Mouse (Mus musculus) kidney, postnatal 0 days (tissue): Measurements from ENCODE around the gene Maob. TPM values are rescaled to one million over a fixed set of nuclear protein-coding genes. Genes with fewer than 3 reads are reported as not detected.

Source experiments
- ATAC-seq: fragments of 200-750 bp; cut with Nextera tagmentation; replicated peaks from 2 replicates; pipeline ENCODE4 v1.8.0; 2017; ENCODE audit warnings: low read depth, moderate number of reproducible peaks, moderate TSS enrichment, moderate library complexity; ENCODE audit not compliant: low FRiP score
- DNase-seq: peaks from one replicate; pipeline ENCODE4 v3.0.0-alpha.2; 2016; ENCODE audit warnings: low spot score
- H3K27ac ChIP-seq: fragments of 300-500 bp; sonication (generic); 2 replicates; pipeline ENCODE4 v1.5.1; 2014; ENCODE audit warnings: mild to moderate bottlenecking
- H3K27me3 ChIP-seq: fragments of 300-500 bp; sonication (generic); 2 replicates; pipeline ENCODE4 v1.6.1; 2014; ENCODE audit warnings: low read length, mixed read lengths; ENCODE audit not compliant: insufficient read depth
- H3K36me3 ChIP-seq: fragments of 300-500 bp; sonication (generic); 2 replicates; pipeline ENCODE4 v1.6.1; 2014; ENCODE audit warnings: low read length, mixed read lengths; ENCODE audit not compliant: insufficient read depth
- H3K4me1 ChIP-seq: fragments of 300-500 bp; sonication (generic); replicated peaks from 2 replicates; pipeline ENCODE4 v1.6.1; 2014; ENCODE audit warnings: antibody characterized with exemption, low read length, mixed read lengths; ENCODE audit not compliant: insufficient read depth
- H3K4me2 ChIP-seq: fragments of 300-500 bp; sonication (generic); 2 replicates; pipeline ENCODE4 v1.6.1; 2014; ENCODE audit warnings: mild to moderate bottlenecking, low read length, moderate library complexity, mixed read lengths
- H3K4me3 ChIP-seq: fragments of 300-500 bp; sonication (generic); replicated peaks from 2 replicates; pipeline ENCODE4 v1.5.1; 2014; ENCODE audit warnings: low read depth, low read length
- H3K9ac ChIP-seq: fragments of 300-500 bp; sonication (generic); 2 replicates; pipeline ENCODE4 v1.6.1; 2014; ENCODE audit warnings: low read depth, low read length
- H3K9me3 ChIP-seq: fragments of 300-500 bp; sonication (generic); replicated peaks from 2 replicates; pipeline ENCODE4 v1.6.1; 2016; ENCODE audit warnings: low read length, inconsistent platforms, mixed read lengths
- CTCF ChIP-seq: IDR thresholded peaks from 2 replicates; pipeline ENCODE4 v1.5.1; 2016; ENCODE audit warnings: antibody characterized with exemption, low read depth, mild to moderate bottlenecking, moderate library complexity
- WGBS: fragments of 180-500 bp; shearing (Covaris S2); extraction: QIAGEN DNeasy Blood & Tissue Kit; methylation state at CpG from one replicate; pipeline ENCODE4 v1.1.7; 2014; 5-methylcytosine and 5-hydroxymethylcytosine counted together
- polyA plus RNA-seq: library from polyadenylated mRNA; unstranded; fragments of >200 nt; fragmentation: Nextera tagmentation; extraction: Ambion mirVana; gene quantifications from 2 replicates; pipeline ENCODE4 v1.2.1, GENCODE M21; 2015

Maob gene
- polyA plus RNA-seq, 1 experiment from 2014 or later: 2.6 TPM

GRCm38 (mm10) chrX:16714033-16714432 lies 103.1 kb downstream of the Maob start:
- no peak for ATAC-seq
- H3K9me3 ChIP-seq: no peaks in the 10 kb centered on the region
- 54% methylated on average over 1 of the region's 1 CpGs for WGBS

GRCm38 (mm10) chrX:16706094-16706493 lies 111.1 kb downstream of the Maob start:
- Histone ChIP-seq H3K9me3 (no peaks in the 10 kb centered on the region), H3K36me3 (no peaks in the 10 kb centered on the region), H3K9ac (no peak overlapping the region), H3K4me3 (no peak overlapping the region), H3K4me1 (no peaks in the 10 kb centered on the region), H3K4me2 (no peak overlapping the region), H3K27ac (no peak overlapping the region), H3K27me3 (no peaks in the 10 kb centered on the region)
- 82% methylated on average over 1 of the region's 1 CpGs for WGBS
- TF ChIP-seq CTCF: no peak
- ATAC-seq (no peak), DNase-seq (no peak)

More at GRCm38 (mm10) chrX:16714033-16714432, 103.1 kb downstream of the Maob start:
- Histone ChIP-seq H3K4me1 (no peaks in the 10 kb centered on the region), H3K4me2 (no peak overlapping the region), H3K36me3 (no peaks in the 10 kb centered on the region), H3K27me3 (no peaks in the 10 kb centered on the region), H3K4me3 (no peak overlapping the region), H3K27ac (no peak overlapping the region), H3K9ac (no peak overlapping the region)
- DNase-seq: peak; percentile 18
- TF ChIP-seq CTCF: no peak

Other genes with a start within 250 kb of the Maob start
- 12.7 and 14.2 TPM in 2 replicates for gene Maoa, start 197.7 kb downstream of the Maob start, polyA plus RNA-seq
- 1.4 and 1.6 TPM in 2 replicates for gene Ndp, start 94.4 kb upstream of the Maob start, polyA plus RNA-seq